Mouse (Mus musculus) limb, embryonic 11.5 days (tissue): Measurements from ENCODE around the gene Sdhaf4. TPM values are rescaled to one million over a fixed set of nuclear protein-coding genes. Genes with fewer than 3 reads are reported as not detected.

ENCODE experiments used
- ATAC-seq: fragments of 200-750 bp; cut with Nextera tagmentation; 2 replicates; pipeline ENCODE4 v1.8.0; 2017; ENCODE audit warnings: low read depth; ENCODE audit not compliant: insufficient number of reproducible peaks, low FRiP score, low TSS enrichment
- DNase-seq: peaks from one replicate; pipeline ENCODE4 v3.0.0-alpha.2; 2015; ENCODE audit warnings: low spot score
- H3K27ac ChIP-seq: fragments of 300-500 bp; sonication (generic); replicated peaks from 2 replicates; pipeline ENCODE4 v1.5.1; 2014; ENCODE audit warnings: low read depth, mild to moderate bottlenecking, low read length
- H3K27me3 ChIP-seq: fragments of 300-500 bp; sonication (generic); 2 replicates; pipeline ENCODE4 v1.6.1; 2014; ENCODE audit warnings: mild to moderate bottlenecking, low read length, mixed read lengths; ENCODE audit not compliant: control insufficient read depth, insufficient read depth
- H3K36me3 ChIP-seq: fragments of 300-500 bp; sonication (generic); 2 replicates; pipeline ENCODE4 v1.6.1; 2014; ENCODE audit warnings: mild to moderate bottlenecking, low read length, moderate library complexity, mixed read lengths; ENCODE audit not compliant: control insufficient read depth, insufficient read depth
- H3K4me1 ChIP-seq: fragments of 300-500 bp; sonication (generic); 2 replicates; pipeline ENCODE4 v1.6.1; 2014; ENCODE audit warnings: low read length, mixed read lengths; ENCODE audit not compliant: control insufficient read depth, insufficient read depth
- H3K4me2 ChIP-seq: fragments of 300-500 bp; sonication (generic); 2 replicates; pipeline ENCODE4 v1.6.1; 2014; ENCODE audit warnings: low read depth, mild to moderate bottlenecking, moderate library complexity; ENCODE audit not compliant: severe bottlenecking
- H3K4me3 ChIP-seq: fragments of 300-500 bp; sonication (generic); 2 replicates; pipeline ENCODE4 v1.5.1; 2014; ENCODE audit warnings: low read depth, low read length
- H3K9ac ChIP-seq: fragments of 300-500 bp; sonication (generic); 2 replicates; pipeline ENCODE4 v1.6.1; 2014; ENCODE audit warnings: mild to moderate bottlenecking, low read length
- H3K9me3 ChIP-seq: fragments of 300-500 bp; sonication (generic); 2 replicates; pipeline ENCODE4 v1.6.1; 2016; ENCODE audit warnings: low read length; ENCODE audit not compliant: control insufficient read depth
- WGBS: fragments of 180-500 bp; shearing (Covaris S2); extraction: QIAGEN DNeasy Blood & Tissue Kit; methylation state at CpG from one replicate; pipeline ENCODE4 v1.1.7; 2014; 5-methylcytosine and 5-hydroxymethylcytosine counted together
- polyA plus RNA-seq: library from polyadenylated mRNA; unstranded; fragments of >200 nt; fragmentation: Nextera tagmentation; extraction: Ambion mirVana; gene quantifications from 2 replicates; pipeline ENCODE4 v1.2.1, GENCODE M21; 2014

The Sdhaf4 gene
- polyA plus RNA-seq, 1 experiment from 2014 or later = 98.4 TPM

DNA sequence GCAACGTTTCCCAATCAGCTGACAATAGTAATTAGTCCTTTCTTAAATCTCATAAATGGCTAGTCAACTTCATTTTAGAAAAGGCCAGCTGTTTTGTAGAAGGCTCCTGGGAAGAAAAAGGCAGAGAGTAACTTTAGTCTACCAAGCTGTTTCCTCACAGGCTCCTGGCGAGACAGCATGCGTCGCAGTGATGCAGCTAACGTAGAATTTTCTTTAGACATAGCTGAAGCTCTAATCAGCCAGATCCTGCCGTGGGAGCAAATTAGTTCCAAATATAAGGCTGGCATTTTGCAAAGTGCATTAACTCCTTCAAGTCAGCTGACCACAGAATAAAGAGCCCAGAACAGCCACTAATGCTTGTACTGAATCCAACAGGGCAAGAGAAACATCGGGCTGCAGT lies 57.2 kb downstream of the Sdhaf4 start:
- H3K4me1 ChIP-seq = no peaks in the 10 kb centered on the region
- no peaks in the 10 kb centered on the region for H3K9me3 ChIP-seq
- no peak overlapping the region for H3K9ac ChIP-seq
- H3K4me3 ChIP-seq = no peak overlapping the region
- no peak overlapping the region for H3K27ac ChIP-seq
- H3K27me3 ChIP-seq = no peaks in the 10 kb centered on the region
- no peaks in the 10 kb centered on the region for H3K36me3 ChIP-seq
- no peak for DNase-seq
- WGBS = 70% methylated on average over 7 of the region's 7 CpGs
- no peak for ATAC-seq
- H3K4me2 ChIP-seq = no peak overlapping the region

Other genes starting within 250 kb of the Sdhaf4 start
- 0.54 and 0.77 TPM in 2 replicates for gene B3gat2, start 243.9 kb downstream of the Sdhaf4 start, polyA plus RNA-seq
- 43.9 and 46.7 TPM in 2 replicates for gene Smap1, start 83.3 kb downstream of the Sdhaf4 start, polyA plus RNA-seq
- gene Fam135a, start 94.7 kb upstream of the Sdhaf4 start, polyA plus RNA-seq = 35.3 and 36.4 TPM in 2 replicates
- gene Col9a1, start 172.0 kb upstream of the Sdhaf4 start, polyA plus RNA-seq = 79.4 and 80.8 TPM in 2 replicates